Mouse (Mus musculus) midbrain, postnatal 0 days (tissue): Measurements from ENCODE around the gene H2-Q2. TPM values are rescaled to one million over a fixed set of nuclear protein-coding genes. Genes with fewer than 3 reads are reported as not detected.
"Not testable (repeated sequence)": the region's sequence is repeated elsewhere in the genome, so short reads cannot be mapped to it uniquely, and the experiment has no call there.

ENCODE experiments used
- ATAC-seq: fragments of 200-750 bp; cut with Nextera tagmentation; 2 replicates; pipeline ENCODE4 v1.8.0; 2017; ENCODE audit warnings: moderate number of reproducible peaks, mild to moderate bottlenecking, moderate TSS enrichment, moderate library complexity; ENCODE audit not compliant: low FRiP score
- DNase-seq: peaks from one replicate; pipeline ENCODE4 v3.0.0-alpha.2; 2015; ENCODE audit warnings: low spot score
- H3K27ac ChIP-seq: fragments of 300-500 bp; sonication (generic); 2 replicates; pipeline ENCODE4 v1.5.1; 2014; ENCODE audit warnings: low read depth, mild to moderate bottlenecking, low read length, mixed read lengths
- H3K27me3 ChIP-seq: fragments of 300-500 bp; sonication (generic); 2 replicates; pipeline ENCODE4 v1.6.1; 2014; ENCODE audit warnings: low read length, control low read depth, mixed read lengths; ENCODE audit not compliant: insufficient read depth
- H3K36me3 ChIP-seq: fragments of 300-500 bp; sonication (generic); 2 replicates; pipeline ENCODE4 v1.6.1; 2014; ENCODE audit warnings: low read length, control low read depth, mixed read lengths; ENCODE audit not compliant: insufficient read depth
- H3K4me1 ChIP-seq: fragments of 300-500 bp; sonication (generic); 2 replicates; pipeline ENCODE4 v1.6.1; 2014; ENCODE audit warnings: mild to moderate bottlenecking, control low read depth, antibody characterized with exemption, low read length, mixed read lengths; ENCODE audit not compliant: insufficient read depth
- H3K4me2 ChIP-seq: fragments of 300-500 bp; sonication (generic); 2 replicates; pipeline ENCODE4 v1.6.1; 2014; ENCODE audit warnings: low read depth, mild to moderate bottlenecking, low read length, mixed read lengths; ENCODE audit not compliant: poor library complexity, severe bottlenecking
- H3K4me3 ChIP-seq: fragments of 300-500 bp; sonication (generic); 2 replicates; pipeline ENCODE4 v1.5.1; 2014; ENCODE audit warnings: low read depth, mild to moderate bottlenecking, low read length, moderate library complexity
- H3K9ac ChIP-seq: fragments of 300-500 bp; sonication (generic); replicated peaks from 2 replicates; pipeline ENCODE4 v1.6.1; 2014; ENCODE audit warnings: mild to moderate bottlenecking, low read length, moderate library complexity, mixed read lengths; ENCODE audit not compliant: poor library complexity, severe bottlenecking
- H3K9me3 ChIP-seq: fragments of 300-500 bp; sonication (generic); 2 replicates; pipeline ENCODE4 v1.6.1; 2016; ENCODE audit warnings: low read length, control low read depth
- CTCF ChIP-seq: IDR thresholded peaks from 2 replicates; pipeline ENCODE4 v1.5.1; 2016; ENCODE audit warnings: antibody characterized with exemption, mild to moderate bottlenecking
- WGBS: fragments of 180-500 bp; shearing (Covaris S2); extraction: QIAGEN DNeasy Blood & Tissue Kit; methylation state at CpG from one replicate; pipeline ENCODE4 v1.1.7; 2014; 5-methylcytosine and 5-hydroxymethylcytosine counted together
- polyA plus RNA-seq: library from polyadenylated mRNA; unstranded; fragments of >200 nt; fragmentation: Nextera tagmentation; extraction: Ambion mirVana; gene quantifications from 2 replicates; pipeline ENCODE4 v1.2.1, GENCODE M21; 2015
- total RNA-seq: library from RNA; depleted of rRNA; stranded (reverse); fragments of >200 nt; gene quantifications from 2 replicates; pipeline ENCODE4 v1.2.3, GENCODE M21; 2014; rRNA removed

H2-Q2 gene
- 20.9 and 21.7 TPM in 2 replicates for total RNA-seq
- polyA plus RNA-seq, result 21.1 and 22.5 TPM in 2 replicates

DNA sequence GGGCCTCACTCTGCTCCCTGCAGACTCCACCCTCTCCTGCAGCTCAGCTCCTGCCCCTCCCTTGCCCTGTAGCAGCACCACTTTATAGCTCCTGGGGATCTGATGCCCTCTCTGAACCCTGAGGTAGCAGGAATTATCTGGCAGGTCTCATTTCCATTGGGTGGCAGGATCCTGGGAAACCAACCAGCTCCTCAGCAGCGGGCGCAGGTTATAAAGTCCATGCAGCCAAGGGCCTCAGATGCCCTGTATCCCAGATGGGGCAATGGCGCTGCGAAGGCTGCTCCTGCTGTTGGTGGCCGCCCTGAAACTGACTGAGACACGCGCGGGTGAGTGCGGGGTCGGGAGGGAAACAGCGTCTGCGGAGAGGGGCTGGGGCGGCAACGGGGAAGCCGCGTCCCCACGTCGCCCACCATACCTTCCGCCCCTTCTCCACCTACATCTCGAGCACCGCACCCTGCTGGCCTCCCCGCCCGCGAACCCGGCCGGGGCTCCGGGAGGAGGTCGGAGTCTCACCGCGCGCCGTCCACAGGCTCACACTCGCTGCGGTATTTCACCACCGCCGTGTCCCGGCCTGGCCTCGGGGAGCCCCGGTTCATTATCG lies at the start of gene H2-Q2:
TSS of gene H2-Q2 (plus strand) at position 172 of the 601 bp plus-strand sequence.
- no peaks in the 10 kb centered on the region for H3K36me3 ChIP-seq
- H3K4me3 ChIP-seq, result peak within 1 kb of the TSS; percentile 44
- peaks cover 6% of the 10 kb centered on the region for H3K27me3 ChIP-seq
- WGBS, result 2% methylated on average over 33 of the region's 40 CpGs
- H3K4me1 ChIP-seq, result no peaks in the 10 kb centered on the region
- H3K9ac ChIP-seq, result peak within 1 kb of the TSS; percentile 51
- TF ChIP-seq CTCF, result no peak
- no peaks in the 10 kb centered on the region for H3K9me3 ChIP-seq
- DNase-seq (no peak), ATAC-seq (peak; percentile 56; the same call in 1 of the 2 replicates)
- peak within 1 kb of the TSS; percentile 76 for H3K4me2 ChIP-seq
- no peak within 1 kb of the TSS for H3K27ac ChIP-seq

DNA sequence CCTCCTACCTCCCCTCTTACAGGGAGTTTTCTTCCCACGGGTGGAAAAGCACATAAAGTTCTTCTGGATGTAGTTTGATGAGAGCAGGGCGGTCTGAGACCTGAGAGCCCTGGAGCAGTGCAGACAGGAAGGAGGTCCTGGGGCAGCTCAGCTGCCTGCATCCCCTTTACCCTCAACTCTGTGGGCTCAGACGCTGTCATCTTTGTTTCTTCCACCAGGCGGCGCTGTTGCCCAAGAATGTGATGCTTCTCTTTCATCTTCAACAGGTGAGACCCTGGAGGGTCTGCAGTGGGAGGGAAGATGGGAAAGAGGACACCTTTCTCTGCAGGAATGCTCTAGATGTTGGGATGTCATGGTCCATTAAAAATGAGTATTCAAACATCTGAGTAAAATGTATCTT lies 46.2 kb upstream of the H2-Q2 start:
- not testable (repeated sequence) for H3K36me3 ChIP-seq, H3K27me3 ChIP-seq, H3K9me3 ChIP-seq, H3K4me1 ChIP-seq, H3K4me3 ChIP-seq, DNase-seq, H3K4me2 ChIP-seq, H3K27ac ChIP-seq, H3K9ac ChIP-seq, ATAC-seq
- WGBS, result 2% methylated on average over 5 of the region's 5 CpGs
- peak; percentile 78 for TF ChIP-seq CTCF

DNA sequence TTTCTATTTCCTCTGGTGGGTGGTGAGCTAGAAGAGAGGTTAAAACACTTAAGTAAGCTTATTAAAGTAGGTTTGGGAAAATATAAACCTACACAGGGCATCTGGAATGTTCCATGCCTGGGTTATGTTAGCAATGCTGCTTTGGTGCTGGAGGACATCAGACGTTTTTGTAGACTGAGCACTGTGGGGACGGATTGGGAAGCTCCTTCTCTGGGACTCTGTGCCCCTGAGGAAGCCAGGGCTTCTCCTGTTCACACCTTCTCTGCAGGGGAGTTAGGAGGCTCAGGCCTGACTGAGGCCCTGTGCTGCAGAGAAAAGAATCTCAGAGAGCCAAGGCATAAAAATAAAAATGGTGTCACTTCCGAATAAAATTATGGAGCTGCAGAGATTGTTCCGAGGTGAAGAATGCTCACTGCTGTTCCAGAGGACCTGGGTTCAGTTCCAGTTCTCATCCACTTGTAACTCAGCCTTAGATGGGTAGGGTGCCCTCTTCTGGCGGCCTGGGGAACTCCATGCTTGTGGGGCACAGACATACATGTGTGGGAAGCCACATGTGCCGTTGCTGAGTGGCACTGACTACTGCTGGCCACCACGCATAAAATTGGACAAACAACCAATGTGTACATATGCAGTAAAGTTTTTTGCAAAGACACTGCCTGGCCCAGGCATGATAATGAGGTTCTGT lies 41.6 kb upstream of the H2-Q2 start:
- not testable (repeated sequence) for H3K4me3 ChIP-seq, H3K36me3 ChIP-seq, H3K4me1 ChIP-seq, H3K27me3 ChIP-seq, H3K9ac ChIP-seq, H3K4me2 ChIP-seq, DNase-seq, H3K9me3 ChIP-seq, ATAC-seq, H3K27ac ChIP-seq
- peak; percentile 25; the same call in 1 of the 2 replicates for TF ChIP-seq CTCF
- WGBS, result 86% methylated on average over 7 of the region's 7 CpGs

DNA sequence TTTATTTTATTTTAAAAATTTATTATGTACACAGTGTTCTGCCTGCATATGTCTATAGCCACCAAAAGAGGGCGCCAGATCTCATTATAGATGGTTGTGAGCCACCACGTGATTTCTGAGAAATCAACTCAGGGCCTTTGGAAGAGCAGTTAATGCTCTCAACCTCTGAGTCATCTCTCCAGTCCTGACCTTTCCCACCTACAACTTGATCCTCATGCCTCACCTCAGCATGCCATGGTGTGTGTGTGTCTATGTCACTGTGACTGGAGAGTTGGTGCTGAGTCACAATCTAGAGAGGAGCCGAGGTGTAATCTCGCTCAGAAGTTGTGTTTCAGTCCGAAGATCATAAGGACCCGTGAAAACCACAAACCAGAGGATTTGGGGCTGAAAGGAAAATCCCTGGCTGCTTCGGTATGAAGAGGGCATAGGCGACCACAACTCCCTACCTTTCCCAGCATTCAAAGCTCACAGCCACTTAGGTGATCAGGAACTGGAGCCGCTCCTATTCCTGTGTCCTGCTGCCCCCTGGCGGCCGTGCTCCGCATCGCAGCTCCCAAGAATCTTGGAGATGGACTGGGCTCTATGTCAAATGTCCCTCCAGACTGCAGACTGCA lies 40.3 kb upstream of the H2-Q2 start:
- H3K36me3 ChIP-seq, result no peaks in the 10 kb centered on the region
- no peaks in the 10 kb centered on the region for H3K27me3 ChIP-seq
- peak; percentile 84 for TF ChIP-seq CTCF
- no peak overlapping the region for H3K9ac ChIP-seq
- 26% methylated on average over 13 of the region's 13 CpGs for WGBS
- ATAC-seq (no peak), DNase-seq (peak; percentile 66)
- no peaks in the 10 kb centered on the region for H3K4me1 ChIP-seq
- H3K9me3 ChIP-seq, result no peaks in the 10 kb centered on the region
- H3K4me2 ChIP-seq, result no peak overlapping the region
- no peak overlapping the region for H3K4me3 ChIP-seq
- H3K27ac ChIP-seq, result no peak overlapping the region

DNA sequence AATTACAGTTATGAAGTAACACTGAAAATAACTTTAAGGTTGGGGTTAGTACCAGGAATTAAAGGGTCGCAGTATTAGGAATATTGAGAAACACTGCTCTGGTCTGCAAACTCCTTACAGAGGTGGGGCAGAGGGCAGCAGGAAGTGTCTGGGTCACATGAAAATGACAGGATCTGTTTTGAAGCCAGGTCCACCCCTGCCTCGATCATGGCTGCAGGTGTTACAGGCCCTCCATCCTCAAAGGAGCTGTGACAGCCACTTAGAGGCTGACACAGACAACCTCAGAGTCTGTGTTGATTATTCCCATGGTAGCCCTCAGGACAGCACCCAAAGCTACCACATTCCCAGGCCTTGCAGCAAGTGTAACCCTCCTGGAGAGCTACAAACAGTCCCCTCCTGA lies 38.8 kb upstream of the H2-Q2 start:
- Histone ChIP-seq H3K36me3 (no peaks in the 10 kb centered on the region), H3K4me2 (no peak overlapping the region), H3K27me3 (no peaks in the 10 kb centered on the region), H3K27ac (no peak overlapping the region), H3K9me3 (no peaks in the 10 kb centered on the region), H3K4me1 (no peaks in the 10 kb centered on the region), H3K4me3 (no peak overlapping the region), H3K9ac (no peak overlapping the region)
- DNase-seq (no peak), ATAC-seq (no peak)
- 82% methylated on average over 2 of the region's 2 CpGs for WGBS
- no peak for TF ChIP-seq CTCF
